Mouse (Mus musculus) thymus, adult 2 months (tissue): ENCODE measurements at regions not wholly inside any gene's neighbourhood (a gene's known extent, or its start where the extent isn't known, plus 50 kb on each side); places are given as distances from the start of the nearest gene placed in this dataset.

Experiments used
- CTCF ChIP-seq: fragments of 200-500 bp; IDR thresholded peaks from 2 replicates; pipeline ENCODE4 v1.5.1; 2012; ENCODE audit warnings: mild to moderate bottlenecking, control low read depth, low read length, moderate library complexity, borderline replicate concordance; ENCODE audit not compliant: control insufficient read depth, poor library complexity, insufficient read depth; ENCODE audit errors: extremely low read depth
- POLR2A ChIP-seq: fragments of 200-500 bp; IDR thresholded peaks from 2 replicates; pipeline ENCODE4 v1.6.1; 2012; ENCODE audit warnings: mild to moderate bottlenecking, low read length, control low read depth, moderate library complexity; ENCODE audit not compliant: control insufficient read depth, poor library complexity, insufficient read depth; ENCODE audit errors: extremely low read depth

DNA sequence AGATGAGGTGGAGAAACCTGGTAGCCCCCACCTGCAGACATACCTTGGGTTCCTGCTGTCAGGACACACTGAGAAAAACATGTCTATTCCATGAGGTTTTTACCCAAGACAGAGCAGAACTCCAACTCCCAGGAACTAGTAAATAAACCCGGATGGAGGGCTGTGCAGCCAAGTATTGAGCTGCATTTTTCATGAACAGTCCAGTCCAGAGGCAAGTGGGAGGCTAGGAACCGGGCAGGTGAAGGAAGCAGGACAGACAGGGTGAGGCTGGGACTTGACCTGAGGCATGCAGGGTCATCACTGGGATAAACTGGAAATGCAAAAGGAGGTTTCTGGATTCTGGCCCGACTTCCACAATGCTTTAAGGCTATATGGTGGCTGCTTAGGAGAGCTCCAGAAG is 114.8 kb upstream of the Lrig1 start:
- no peak for TF ChIP-seq CTCF
- no peak for TF ChIP-seq POLR2A
